Mouse (Mus musculus) retina, postnatal 1 day (tissue): ENCODE results near the gene Chd9.

Experiments
- DNase-seq: peaks from one replicate; pipeline ENCODE4 v3.0.0-alpha.2; 2012

Gene Chd9

DNA sequence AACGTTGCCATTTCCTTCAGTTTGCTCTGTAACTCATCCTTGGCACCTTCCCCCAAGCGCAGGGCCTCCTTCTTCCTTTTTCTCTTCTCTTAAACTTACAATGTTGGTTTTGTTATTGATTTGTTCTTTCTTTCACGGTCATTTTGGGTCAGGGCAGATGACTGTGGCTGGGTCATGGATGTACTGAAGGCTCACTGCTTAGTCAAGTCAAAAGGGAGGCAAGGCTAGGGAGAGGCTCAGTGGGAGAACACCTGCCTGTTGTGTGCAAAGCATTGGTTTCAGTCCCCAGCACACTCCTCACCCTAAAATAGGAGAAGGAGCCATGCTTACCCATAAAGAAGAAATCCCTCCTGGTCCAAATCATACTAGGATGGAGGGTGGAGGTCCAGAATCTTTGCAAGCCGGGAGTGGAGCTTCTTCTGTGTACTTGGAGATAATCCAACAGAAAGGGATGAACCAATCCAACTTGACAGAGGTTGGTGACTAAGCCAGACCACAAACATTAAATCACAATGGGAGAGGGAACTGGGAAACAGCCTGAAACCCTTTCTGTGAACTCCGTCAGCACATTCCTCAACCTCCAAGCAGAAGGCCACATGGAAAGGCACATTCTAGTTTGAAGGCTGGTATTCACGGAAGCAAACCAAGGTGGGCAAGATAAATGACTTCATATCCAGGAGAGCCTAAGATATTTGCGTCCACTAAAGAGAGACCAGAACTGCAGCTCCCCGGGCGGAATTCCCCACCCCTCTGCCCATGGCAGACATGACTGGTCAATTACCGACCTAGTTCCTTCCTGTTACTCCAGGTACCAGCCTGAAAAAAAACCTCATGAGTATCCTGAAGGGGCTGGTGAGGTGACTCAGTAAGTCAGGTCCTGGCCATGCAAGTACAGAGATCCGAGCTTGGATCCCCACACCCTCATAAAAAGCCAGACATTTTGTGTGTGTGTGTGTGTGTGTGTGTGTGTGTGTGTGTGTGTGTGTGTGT is 11.9 kb downstream of the Chd9 start:
- no peak for DNase-seq

DNA sequence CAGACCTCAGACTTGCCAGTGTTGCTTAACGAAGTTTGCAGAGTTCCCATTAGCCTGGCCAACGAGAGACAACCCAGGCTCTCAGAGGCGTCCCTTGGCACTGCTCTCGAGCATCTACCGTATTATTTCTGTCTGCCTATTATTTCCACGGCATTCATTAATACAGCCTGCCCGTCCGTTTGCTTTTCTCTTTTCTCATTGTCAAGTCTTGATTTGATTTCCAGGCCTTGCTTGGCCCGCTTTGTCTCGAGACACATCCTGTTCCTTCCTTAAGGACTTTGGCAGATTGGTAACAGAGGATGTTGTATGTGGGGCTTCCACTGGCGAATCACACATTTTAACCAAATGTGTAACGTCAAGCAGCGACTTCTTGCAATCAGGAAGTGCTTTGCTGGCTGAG is 13.2 kb downstream of the Chd9 start:
- DNase-seq = no peak

DNA sequence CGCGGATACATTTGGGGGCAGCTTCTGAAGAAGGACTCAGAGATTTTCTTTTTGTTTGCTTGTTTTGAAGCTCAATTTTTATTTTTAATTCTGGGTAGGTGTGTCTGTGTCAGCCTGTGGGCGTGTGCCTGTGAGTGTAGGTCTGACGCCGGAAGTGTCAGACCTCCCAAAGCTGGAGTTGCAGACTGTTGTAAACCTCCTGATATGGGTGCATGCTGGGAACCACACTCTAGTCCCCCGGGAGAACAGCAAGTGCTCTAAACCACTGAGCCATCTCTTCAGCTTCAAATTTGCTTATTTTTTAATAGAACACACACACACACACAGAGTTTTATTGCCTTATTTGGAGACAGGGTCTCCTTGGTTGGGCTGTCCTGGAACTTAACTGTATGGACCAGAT is 15.0 kb downstream of the Chd9 start:
- DNase-seq = no peak

DNA sequence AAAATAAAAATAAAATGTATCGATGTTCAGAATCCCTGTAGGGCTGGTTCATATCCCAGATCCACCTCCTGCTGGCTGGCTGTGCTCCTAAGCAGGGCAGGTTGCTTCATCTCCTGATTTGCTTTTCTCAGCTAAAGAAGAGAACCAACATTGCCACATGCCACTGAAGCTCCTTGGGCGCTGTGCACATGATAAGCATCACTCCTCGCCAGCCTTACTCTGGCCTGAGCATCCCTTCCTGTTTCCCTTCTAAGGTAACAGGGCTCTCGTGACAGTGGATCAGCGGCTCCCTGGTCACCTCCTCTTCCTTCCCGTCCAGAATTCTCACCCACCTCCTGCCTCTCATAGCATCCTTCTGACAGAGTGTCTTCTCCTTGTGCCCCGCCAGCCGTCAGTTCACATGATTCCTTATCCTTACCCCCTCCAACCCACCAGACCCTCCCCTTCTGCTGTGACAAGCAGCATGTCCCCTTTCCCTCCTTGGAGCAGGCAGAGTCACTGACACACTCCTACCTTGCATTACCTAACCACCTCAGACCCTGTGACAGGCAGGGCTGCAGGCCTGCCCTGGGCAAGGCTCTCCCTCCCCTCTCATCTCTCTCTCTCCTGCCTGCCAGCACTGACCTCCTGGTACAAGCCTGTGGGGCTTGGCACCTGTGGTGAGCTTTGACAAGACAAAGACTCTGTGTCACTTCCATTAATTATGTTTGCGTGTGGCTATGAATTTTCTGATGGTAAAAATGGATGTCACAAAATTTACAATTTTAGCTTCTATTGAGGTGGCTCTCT is 16.2 kb downstream of the Chd9 start:
- no peak for DNase-seq

DNA sequence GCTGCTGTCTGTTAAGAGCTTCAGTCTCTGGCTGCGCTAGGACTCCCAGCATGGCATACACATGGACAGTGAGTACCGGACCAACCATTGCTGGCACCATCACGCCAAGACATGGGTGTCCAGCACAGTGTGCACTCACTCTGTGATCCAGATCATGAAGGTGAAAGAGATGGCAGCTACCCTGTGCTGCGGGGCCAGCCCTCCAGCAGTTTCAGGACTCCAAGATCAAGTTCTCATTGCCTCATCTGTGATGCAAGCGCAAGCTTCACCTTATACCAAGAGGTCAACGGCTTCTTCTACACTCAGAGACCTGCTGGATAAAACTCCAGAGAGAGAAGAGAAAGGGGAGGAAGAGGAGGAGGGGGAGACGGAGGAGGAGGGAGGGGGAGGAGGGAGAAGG is 19.8 kb downstream of the Chd9 start:
- no peak for DNase-seq

DNA sequence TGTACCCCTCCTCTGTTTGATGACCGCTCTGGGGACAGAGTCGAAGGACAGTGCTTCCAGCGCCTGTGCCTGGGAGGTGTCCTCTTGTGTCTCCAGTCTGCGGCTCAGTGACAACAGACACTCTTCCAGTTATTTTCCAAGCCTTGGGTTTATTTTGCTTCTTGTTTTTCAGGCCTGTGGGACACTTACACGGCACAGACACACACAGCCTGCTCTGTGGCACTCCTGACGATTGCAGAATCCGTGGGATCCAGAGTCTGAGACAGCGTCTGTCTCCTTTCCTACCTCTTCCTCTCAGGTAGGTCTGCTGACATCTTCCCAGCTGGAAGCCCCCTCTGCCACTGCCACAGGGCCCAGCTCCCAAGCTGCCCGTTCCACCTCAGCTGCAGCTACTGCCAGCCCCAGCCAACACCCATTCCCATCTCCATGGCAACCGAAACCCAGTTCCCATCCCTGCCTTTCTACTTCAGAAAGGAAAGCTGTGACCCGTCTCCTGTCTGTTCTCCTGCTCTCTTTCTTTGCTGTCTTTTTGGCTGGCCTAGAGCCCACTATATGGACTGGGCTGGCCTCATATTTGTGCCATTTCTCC is 21.4 kb downstream of the Chd9 start:
- peak; percentile 59 for DNase-seq

DNA sequence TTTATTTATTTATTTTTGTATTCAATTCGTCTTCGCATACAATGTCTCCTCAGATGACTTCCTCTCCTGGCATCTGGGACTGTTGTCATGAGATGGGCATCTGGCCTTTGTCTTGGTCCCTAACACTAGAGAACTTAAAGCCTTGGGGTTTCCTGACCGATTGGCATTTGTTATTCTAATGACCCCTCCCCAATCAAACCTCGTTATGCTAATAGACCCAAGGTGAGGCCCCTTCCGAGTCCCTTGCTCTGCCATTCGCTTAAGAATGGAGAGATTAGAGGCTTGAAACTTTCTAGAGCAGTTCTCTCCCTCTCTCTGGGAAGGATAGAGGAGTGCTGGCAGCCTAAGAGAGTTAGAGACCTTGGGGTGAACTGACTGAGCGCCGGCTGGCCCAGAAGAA is 23.4 kb downstream of the Chd9 start:
- DNase-seq = no peak

DNA sequence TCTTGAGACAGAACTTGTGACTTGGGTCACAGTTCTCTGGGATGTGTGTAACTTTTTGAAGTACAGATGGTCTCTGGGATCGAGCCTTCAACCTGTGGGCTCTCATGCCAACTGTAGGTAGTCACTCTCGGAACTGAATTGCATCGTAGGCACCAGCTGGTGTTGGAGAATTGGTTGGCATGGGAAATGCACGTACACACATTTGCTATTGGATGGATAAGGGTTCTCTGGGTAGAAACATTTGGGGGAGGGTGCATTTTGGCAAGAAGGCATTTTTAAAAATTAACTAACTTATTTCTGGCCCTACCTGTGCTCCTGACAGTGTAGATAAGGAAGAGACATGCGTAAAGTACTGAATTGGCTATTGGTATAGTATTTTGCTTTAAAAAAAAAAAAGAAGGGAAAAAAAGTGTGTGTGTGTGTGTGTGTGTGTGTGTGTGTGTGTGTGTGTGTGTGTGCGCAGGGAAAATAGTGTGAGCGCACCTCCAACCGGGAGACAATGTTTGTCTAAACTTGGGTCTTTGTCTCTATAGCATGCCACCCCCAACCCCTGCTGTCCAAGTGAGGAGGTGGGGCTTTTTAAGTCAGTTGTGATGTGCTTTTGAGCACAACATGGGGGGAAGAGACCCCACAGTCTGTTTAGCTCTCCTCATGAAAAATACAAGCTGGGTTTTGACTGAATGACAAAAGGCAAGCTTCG is 26.0 kb downstream of the Chd9 start:
- DNase-seq = no peak

DNA sequence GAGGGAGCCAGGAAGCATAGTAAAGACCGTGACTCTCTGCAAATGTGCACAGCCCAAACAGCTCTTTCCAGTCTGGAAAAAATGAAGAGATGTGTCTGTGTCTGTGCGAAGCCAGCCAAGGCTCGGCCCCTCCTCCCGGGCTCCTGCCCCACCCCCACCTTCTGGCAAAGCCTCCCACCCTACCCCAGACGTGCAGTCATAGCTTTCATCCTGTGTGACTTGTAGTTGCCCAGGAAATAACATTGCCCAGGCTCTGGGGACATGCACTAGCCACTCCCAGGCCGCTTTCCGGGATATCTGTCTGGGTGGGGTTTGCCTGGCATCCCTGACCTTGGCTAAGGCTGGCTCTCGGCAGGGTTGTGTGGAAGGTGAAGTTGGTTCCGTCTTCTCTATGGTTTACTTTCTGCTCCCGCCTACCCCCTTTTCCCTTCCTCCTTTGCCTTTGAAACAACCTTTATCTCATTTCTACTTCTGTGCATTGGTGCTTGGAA is 26.6 kb downstream of the Chd9 start:
- peak; percentile 32 for DNase-seq

DNA sequence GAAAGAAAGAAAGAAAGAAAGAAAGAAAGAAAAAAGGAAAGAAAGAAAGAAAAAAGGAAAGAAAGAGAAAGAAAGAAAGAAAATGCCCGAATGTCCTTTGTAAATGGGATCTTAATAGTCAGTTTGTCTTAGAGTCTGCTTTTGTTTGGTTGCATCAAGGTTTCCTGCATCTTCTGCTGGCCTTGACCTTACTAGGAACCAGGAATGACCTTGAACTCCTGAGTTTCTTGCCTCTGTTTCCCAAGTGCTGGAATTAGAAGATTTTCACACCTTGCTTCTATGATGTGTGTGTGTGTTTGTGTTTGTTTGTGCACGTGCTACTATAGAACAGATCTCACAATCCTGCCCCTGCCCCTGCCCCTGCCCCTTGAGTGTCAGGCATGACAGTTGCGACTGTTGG is 28.0 kb downstream of the Chd9 start:
- DNase-seq = no peak

DNA sequence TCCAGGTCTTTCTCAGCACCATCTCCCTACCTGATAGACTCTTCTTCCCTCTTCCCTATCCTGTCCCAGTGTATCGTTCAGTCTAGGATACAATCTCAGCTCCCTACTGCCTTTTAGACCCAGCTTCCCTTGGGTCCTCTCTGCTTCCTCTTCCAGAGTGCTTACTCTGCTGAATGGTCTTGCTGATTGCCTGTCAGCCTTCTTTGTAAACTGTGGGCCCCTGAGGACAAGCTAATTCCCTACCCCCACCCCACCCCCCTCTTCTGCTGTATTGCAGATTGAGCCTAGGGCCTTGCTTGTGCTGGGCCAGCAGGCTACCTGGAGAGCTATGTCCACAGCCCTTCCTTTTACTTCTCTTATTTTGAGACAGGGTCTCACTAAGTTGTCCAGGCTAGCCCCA is 28.8 kb downstream of the Chd9 start:
- no peak for DNase-seq

DNA sequence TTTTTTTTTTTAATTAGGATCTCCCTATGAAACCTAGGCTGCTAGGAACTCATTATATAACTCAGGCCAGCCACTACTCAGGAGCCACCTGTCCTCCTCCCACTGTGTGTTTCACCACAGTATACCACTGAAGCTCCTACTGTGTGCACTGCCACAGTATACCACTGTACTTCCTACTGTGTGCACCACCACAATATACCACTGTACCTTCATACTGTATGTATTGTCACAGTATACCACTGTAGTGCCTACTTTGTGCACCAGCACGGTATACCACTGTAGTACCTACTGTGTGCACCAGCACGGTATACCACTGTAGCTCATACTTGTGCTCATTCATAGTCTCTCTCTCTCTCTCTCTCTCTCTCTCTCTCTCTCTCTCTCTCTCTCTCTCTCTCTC is 29.9 kb downstream of the Chd9 start:
- DNase-seq = no peak

DNA sequence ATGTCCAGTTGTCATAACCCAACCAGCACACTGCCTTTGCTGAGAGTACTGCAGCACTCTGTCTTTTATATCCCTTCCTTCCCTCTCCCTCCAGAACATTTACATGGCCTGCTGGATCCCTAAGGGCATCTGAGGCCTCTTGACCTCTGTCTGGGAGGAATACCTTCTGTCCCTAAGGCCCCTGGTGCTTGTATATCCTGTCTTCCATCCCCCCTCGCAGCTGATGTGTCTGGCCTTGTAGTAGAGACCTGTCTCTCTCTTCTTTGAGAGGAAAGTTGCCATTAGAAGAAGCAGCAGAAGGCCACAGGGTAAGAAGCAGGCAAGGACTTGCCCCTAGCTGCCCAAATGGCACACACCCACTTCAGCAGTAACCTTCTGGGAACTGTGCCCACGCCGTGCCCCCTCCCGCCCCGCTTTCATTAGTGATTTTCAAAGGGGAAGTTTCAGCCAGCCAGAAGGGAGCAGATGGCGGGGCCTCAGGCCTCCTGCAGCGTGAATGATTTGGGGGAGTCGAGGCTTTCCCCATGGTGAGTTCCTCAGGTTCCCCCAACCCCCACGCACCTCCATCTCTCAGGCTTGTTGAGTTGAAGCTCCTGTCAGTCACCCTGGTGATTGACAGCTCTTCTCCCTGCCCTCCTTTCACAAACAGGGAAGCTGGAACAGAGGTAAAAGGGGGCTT is 33.3 kb downstream of the Chd9 start:
- DNase-seq = peak; percentile 81

DNA sequence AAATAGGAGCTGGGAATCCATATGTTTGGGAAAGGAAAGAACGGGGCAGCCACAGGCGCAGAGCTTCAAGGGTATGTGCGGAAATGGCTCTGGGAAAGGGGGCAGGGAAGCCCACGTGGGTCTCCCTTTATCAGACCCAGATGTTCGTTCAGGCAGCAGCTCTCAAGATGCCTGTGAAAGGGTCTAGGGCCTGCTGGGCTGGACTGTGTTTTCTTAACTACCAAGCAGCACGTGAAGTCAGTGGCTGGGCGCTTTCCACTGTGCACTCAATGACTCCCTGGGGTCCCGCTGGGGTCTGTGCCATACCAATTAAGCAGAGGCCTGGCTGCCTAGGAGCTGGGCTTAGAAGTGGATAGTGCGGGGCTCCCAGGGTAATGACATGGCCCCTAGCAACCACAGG is 33.9 kb downstream of the Chd9 start:
- DNase-seq = peak; percentile 85

DNA sequence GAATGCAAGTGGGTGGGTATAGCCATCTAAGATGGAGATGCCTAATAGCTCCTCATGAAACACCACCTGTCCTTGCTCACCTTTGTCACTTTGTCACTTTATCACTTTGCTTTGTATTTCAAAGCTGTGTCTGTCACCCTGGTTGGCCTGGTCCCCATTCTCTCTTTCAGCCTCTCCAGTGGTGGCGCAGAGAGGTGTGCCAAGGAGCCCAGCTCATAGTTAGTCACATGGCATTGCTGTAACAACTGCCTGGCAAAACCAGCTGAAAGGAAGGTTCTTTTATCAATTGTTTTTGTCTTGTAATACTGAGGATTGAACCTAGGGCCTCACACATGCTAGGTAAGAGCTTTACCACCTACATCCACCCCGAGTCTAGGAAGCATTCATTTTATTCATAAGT is 38.9 kb downstream of the Chd9 start:
- no peak for DNase-seq

DNA sequence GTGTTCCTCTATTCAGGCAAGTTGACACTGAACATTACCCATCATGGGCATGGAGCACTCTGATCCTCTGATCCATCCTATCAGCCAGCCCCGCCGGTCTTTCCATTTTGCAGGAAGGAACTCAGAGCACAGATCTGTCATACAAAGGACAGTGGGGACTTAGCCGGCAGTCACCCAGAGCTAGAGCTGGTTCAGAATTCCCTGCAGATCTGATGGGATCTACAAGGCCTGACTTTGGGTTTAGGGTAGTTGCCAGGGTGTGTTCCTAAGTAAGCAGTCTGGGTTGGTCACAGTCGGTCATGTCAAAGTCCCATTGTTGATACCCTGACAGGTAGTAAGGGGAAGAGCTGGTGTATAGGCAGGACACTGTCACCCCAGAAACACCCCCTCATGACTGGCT is 39.8 kb downstream of the Chd9 start:
- DNase-seq = no peak

DNA sequence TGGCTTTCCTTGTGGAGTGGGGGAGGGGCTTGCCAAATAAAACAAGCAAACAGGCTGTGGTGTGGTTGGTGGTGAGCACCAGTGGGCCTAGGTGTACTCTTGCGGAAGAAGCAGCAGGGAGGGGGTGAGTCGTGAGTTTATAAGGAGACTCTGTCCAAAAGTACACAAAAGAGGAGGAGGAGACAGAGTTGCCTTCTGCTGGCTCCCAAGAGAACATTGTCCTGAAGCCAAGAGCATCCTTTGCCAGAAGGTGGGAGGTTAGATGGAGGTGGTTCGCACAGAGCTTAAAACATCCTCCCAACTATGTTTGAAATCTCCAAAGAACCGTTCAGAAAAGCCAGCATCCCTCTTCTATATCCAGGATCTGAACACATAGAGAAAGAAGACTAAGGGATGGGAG is 40.2 kb downstream of the Chd9 start:
- no peak for DNase-seq

DNA sequence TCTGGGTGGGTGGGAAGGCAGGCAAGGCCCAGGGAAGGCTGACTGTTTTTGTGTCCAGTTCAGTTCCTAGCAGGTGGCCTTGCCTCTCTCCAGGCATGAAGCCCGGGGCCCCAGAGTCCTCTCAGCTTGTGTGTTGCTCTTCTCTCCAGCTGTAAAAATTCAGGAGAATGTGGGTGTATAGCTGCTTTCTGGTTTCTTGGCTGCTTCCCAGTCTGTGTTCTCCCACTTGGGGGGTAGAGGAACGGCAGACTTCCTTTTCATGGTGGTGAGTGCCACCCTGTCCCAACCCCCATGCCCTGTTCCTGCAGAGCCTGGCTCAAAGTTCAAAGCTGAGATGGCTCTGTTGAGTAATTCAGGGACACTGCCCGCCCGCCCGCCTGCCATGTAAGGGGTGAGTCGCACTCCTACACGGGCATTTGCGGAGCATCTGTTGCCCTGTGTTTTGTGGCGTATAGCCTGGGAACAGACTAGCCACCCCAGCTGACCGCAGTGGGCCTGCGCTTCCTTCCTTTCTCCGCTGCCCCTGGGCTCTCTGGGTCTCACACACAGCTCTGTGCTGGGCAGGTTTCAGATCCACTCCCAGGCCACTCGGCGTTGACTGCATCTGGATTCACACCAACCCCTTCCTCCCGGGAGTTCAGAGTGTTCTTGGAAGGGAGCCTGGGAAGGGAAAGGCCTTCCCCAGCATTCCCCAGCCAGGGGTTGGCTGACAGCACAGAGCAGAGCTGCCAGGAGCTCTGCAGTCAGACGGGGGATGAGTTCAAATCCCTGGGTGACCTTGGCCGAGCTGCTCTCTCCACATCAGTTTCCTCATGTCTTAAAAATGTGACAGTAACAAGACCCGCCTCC is 41.1 kb downstream of the Chd9 start:
- peak; percentile 22 for DNase-seq

DNA sequence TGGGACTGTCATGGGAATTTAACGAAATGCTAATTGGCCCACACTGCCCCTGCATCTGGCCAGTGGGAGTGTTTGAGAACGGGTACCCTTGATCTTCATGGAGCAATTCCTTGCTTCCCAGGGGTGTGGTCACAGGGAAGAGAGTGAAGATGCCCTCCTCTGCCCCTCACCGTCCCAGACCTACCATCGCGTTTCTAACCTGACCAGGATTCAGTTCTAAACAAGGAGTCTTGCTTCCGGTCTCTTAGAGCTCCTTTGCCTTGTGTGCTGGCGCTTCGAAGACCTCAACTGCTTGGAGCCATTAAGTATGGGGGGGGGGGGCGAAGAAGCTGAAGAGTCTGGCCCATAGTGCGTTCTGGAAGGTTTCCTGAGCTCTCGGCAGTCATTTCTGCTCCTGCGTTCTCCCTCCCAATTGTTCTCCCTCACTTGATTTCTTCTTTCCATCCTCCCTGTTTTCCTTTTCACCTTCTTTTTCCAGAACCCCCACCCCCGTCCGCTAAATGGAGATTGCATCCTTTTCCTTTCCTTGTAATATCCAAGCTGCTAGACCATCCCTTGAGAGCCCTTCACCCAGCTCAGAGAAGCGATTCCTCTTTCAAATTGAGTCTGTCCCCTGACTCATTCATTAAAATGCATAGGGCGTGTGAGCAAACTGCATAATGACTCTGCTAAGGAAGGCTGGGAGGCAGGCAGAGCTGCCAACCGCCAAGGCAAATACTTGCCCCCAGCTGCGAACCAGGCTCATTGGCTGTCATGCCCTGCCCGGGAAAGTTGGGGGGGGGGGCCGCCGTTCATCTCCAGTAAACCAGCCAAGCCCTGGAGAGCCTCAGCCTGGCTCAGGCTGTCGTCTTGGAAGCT is 42.0 kb downstream of the Chd9 start:
- DNase-seq = peak; percentile 72

DNA sequence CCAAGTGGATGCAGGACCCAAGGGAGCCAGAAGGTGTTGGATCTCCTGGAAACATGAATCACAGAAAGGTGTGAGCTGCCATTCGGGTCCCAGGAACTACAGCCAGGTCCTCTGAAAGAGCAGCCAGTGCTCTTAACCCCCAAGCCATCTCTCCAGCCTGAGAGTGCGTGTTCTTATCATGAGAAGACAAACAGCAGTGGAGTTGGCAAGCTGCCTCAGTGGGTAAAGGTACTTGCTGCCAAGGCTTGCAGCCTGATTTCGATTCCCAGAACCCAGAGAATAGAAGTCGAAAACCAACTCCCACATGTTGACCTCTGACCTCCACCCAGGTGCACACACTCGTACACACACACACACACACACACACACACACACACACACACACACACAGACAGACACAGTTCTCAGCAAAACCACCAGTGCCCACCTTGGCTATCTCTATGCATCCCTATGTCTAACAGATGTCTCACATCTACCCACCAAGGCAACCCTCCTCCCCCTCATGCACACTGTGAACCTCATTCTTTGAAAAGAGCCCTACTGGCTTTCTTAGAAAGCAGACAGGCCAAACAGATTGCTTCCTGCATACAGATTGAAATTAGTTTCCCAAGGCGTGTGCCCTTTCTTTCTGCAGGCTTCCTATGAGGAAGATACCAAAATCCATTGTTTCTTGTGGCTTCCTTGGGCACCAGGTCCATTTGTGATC is 43.4 kb downstream of the Chd9 start:
- DNase-seq = no peak
